Mouse (Mus musculus) ES-E14 (cell line): ENCODE results near the gene Csf2rb.

Experiments
- MAFK ChIP-seq: IDR thresholded peaks from 2 replicates; pipeline ENCODE4 v1.6.1; 2014; ENCODE audit warnings: mild to moderate bottlenecking, low read depth, low read length, inconsistent platforms; ENCODE audit not compliant: insufficient read depth
- ZC3H11A ChIP-seq: IDR thresholded peaks from 2 replicates; pipeline ENCODE4 v1.6.1; 2012; ENCODE audit warnings: low read depth, mild to moderate bottlenecking, inconsistent platforms, low read length, borderline replicate concordance
- ZNF384 ChIP-seq: IDR thresholded peaks from 2 replicates; pipeline ENCODE4 v1.6.1; 2012; ENCODE audit warnings: low read depth, low read length, inconsistent platforms

GRCm38 (mm10) chr15:78278308-78278707 lies 47.2 kb upstream of the Csf2rb start:
- TF ChIP-seq ZNF384 (no peak), MAFK (no peak), ZC3H11A (no peak)
